18 mouse cellular contexts compared by ENCODE assay signal in the genomic region with DNA sequence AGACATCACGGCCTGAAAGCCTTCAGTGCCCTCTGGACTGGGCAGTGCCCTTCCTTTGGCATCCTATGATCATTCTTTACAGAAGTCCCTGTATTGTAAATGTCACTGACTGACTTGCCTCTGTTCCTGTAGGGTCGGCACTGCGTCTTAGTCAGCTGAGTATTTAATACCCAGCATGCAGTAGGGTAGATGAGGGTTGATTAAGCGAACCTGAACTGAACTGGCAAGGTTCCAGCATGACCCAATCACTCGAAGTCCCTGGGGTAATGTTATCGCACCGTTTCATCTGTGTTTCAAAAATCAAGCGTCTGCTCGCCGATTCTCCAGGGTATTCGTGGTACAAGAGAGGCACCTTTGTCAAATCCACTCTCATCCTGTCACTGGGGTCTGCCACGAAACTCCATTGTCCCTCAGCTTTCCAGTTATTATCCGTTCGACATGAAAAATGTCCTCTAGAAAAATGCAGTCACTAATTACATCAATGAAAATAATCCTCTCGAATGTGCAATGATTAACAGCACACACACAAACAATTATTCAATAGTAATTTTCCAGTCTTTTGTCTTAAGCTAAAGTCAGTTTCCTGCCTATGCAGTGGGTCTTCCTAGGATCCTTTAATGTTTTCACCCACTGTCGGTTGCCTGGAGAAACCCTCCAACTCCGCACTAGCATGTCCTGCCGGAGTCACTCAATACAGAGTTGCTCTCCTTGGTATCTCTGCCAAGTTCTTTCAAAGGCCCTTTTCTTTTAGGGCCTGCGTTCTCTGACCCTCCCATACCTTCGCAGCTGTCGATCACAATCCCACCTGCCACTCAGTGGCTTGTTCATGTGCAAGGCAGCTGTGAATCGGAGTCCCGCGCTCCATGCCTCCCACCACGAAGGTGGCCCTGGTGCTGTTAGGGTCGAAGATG.
DNase-seq lines count a peak whose midpoint lies in the region; ATAC-seq lines count a peak whose summit lies in the region.
"Had no signal": no experiment of that assay in that cellular context is flagged by ENCODE, and none has a peak within 500 bp of the region (broad histone marks: within the 10 kb centered on the region; RNA-seq: fewer than 3 reads in every experiment).

No protein-coding gene starts in this region.

- WGBS in embryonic facial prominence, embryonic 14.5 days = 68% methylated on average over 26 of the region's 26 CpGs
- 88% methylated on average over 26 of the region's 26 CpGs for WGBS in embryonic facial prominence, embryonic 10.5 days
- 88% methylated on average over 26 of the region's 26 CpGs for WGBS in midbrain, embryonic 11.5 days
- WGBS in midbrain, embryonic 10.5 days = 90% methylated on average over 26 of the region's 26 CpGs
- 43% methylated on average over 26 of the region's 26 CpGs for WGBS in hindbrain, embryonic 16.5 days
- WGBS in neural tube, embryonic 13.5 days = 55% methylated on average over 26 of the region's 26 CpGs

- no peak overlapping the region for H3K4me2 ChIP-seq in embryonic facial prominence, embryonic 14.5 days (ENCODE audit: low read depth, low read length)
- H3K4me2 ChIP-seq in midbrain, embryonic 11.5 days = no peak overlapping the region
- H3K4me2 ChIP-seq in hindbrain, embryonic 16.5 days (ENCODE audit: low read length) = peak overlapping the region; percentile 24; the same call in 1 of the 2 replicates
- H3K4me2 ChIP-seq in neural tube, embryonic 13.5 days = peak overlapping the region; percentile 30
- H3K4me2 ChIP-seq: liver, embryonic 11.5 days; stomach, embryonic 15.5 days had no signal

- H3K27ac ChIP-seq in embryonic facial prominence, embryonic 14.5 days (replicated peaks; ENCODE audit: low read depth, low read length) = no peak overlapping the region
- H3K27ac ChIP-seq in embryonic facial prominence, embryonic 10.5 days (replicated peaks) = no peak overlapping the region
- H3K27ac ChIP-seq in midbrain, embryonic 11.5 days (ENCODE audit: low read depth, low read length) = no peak overlapping the region
- no peak overlapping the region for H3K27ac ChIP-seq in midbrain, embryonic 10.5 days (replicated peaks)
- no peak overlapping the region for H3K27ac ChIP-seq in hindbrain, embryonic 16.5 days (ENCODE audit: low read depth, low read length)
- peak overlapping the region; percentile 46; the same call in 1 of the 2 replicates for H3K27ac ChIP-seq in neural tube, embryonic 13.5 days (replicated peaks)
- H3K27ac ChIP-seq: gastrocnemius, adult 2 months; layer of hippocampus, adult 2 months; limb, embryonic 10.5 days; macrophage; stomach, embryonic 15.5 days had no signal

- no peaks in the 10 kb centered on the region for H3K9me3 ChIP-seq in embryonic facial prominence, embryonic 14.5 days (ENCODE audit: control insufficient read depth, low read length)
- no peaks in the 10 kb centered on the region for H3K9me3 ChIP-seq in embryonic facial prominence, embryonic 10.5 days
- no peaks in the 10 kb centered on the region for H3K9me3 ChIP-seq in midbrain, embryonic 11.5 days (ENCODE audit: control insufficient read depth, low read length)
- no peaks in the 10 kb centered on the region for H3K9me3 ChIP-seq in midbrain, embryonic 10.5 days (replicated peaks)
- no peaks in the 10 kb centered on the region for H3K9me3 ChIP-seq in hindbrain, embryonic 16.5 days (ENCODE audit: control insufficient read depth, low read length)
- H3K9me3 ChIP-seq in neural tube, embryonic 13.5 days = no peaks in the 10 kb centered on the region
- H3K9me3 ChIP-seq: limb, embryonic 10.5 days; stomach, embryonic 15.5 days had no signal

- H3K9ac ChIP-seq in embryonic facial prominence, embryonic 14.5 days (ENCODE audit: low read depth, low read length) = no peak overlapping the region
- no peak overlapping the region for H3K9ac ChIP-seq in midbrain, embryonic 11.5 days (ENCODE audit: low read length)
- no peak overlapping the region for H3K9ac ChIP-seq in hindbrain, embryonic 16.5 days (ENCODE audit: low read depth, low read length)
- H3K9ac ChIP-seq in neural tube, embryonic 13.5 days = no peak overlapping the region
- H3K9ac ChIP-seq: stomach, embryonic 15.5 days had no signal

- H3K4me3 ChIP-seq in embryonic facial prominence, embryonic 14.5 days (ENCODE audit: low read depth, low read length) = no peak overlapping the region
- no peak overlapping the region for H3K4me3 ChIP-seq in embryonic facial prominence, embryonic 10.5 days
- no peak overlapping the region for H3K4me3 ChIP-seq in midbrain, embryonic 11.5 days (ENCODE audit: low read depth, low read length)
- no peak overlapping the region for H3K4me3 ChIP-seq in midbrain, embryonic 10.5 days
- H3K4me3 ChIP-seq in hindbrain, embryonic 16.5 days (ENCODE audit: low read length) = no peak overlapping the region
- H3K4me3 ChIP-seq in neural tube, embryonic 13.5 days = no peak overlapping the region
- H3K4me3 ChIP-seq: gastrocnemius, adult 2 months; layer of hippocampus, adult 2 months; limb, embryonic 10.5 days; stomach, embryonic 15.5 days had no signal

- no peaks in the 10 kb centered on the region; the same call in 1 of the 2 replicates for H3K4me1 ChIP-seq in embryonic facial prominence, embryonic 14.5 days (ENCODE audit: control insufficient read depth, insufficient read depth, low read length)
- H3K4me1 ChIP-seq in embryonic facial prominence, embryonic 10.5 days = no peaks in the 10 kb centered on the region
- no peaks in the 10 kb centered on the region for H3K4me1 ChIP-seq in midbrain, embryonic 11.5 days (ENCODE audit: control insufficient read depth, insufficient read depth, low read length)
- H3K4me1 ChIP-seq in midbrain, embryonic 10.5 days = no peaks in the 10 kb centered on the region
- peaks cover 4% of the 10 kb centered on the region; the same call in 1 of the 2 replicates for H3K4me1 ChIP-seq in hindbrain, embryonic 16.5 days (ENCODE audit: control insufficient read depth, insufficient read depth, low read depth, low read length)
- peaks cover 22% of the 10 kb centered on the region for H3K4me1 ChIP-seq in neural tube, embryonic 13.5 days (replicated peaks)
- H3K4me1 ChIP-seq: limb, embryonic 10.5 days; stomach, embryonic 15.5 days had no signal

- DNase-seq in embryonic facial prominence, embryonic 14.5 days (ENCODE audit: low spot score) = peak; percentile 26
- DNase-seq in embryonic facial prominence, embryonic 10.5 days (ENCODE audit: low spot score) = no peak
- peak; percentile 77 for DNase-seq in midbrain, embryonic 11.5 days (ENCODE audit: low spot score, missing footprints)
- no peak for DNase-seq in midbrain, embryonic 10.5 days (ENCODE audit: low spot score)
- DNase-seq in lung, postnatal 14 days = no peak
- DNase-seq: gastrocnemius, adult 2 months; lung, adult 2 months; right cerebral cortex, postnatal 14 days; thymus, adult 2 months had no signal

- peak; percentile 62; the same call in 1 of the 2 replicates for ATAC-seq in embryonic facial prominence, embryonic 14.5 days (ENCODE audit: low read depth)
- no peak for ATAC-seq in midbrain, embryonic 11.5 days (ENCODE audit: low FRiP score)
- peak; percentile 67 for ATAC-seq in hindbrain, embryonic 16.5 days
- ATAC-seq in neural tube, embryonic 13.5 days (ENCODE audit: low read depth) = peak; percentile 77
- no peak for ATAC-seq in monocyte, adult 5-6 weeks (replicated peaks; ENCODE audit: insufficient number of reproducible peaks, low FRiP score, low TSS enrichment, poor library complexity, severe bottlenecking)

- H3K27me3 ChIP-seq in embryonic facial prominence, embryonic 14.5 days (replicated peaks; ENCODE audit: control insufficient read depth, insufficient read depth, low read length) = no peaks in the 10 kb centered on the region
- H3K27me3 ChIP-seq in embryonic facial prominence, embryonic 10.5 days (replicated peaks; ENCODE audit: low read depth, poor library complexity, severe bottlenecking) = no peaks in the 10 kb centered on the region
- H3K27me3 ChIP-seq in midbrain, embryonic 11.5 days (ENCODE audit: control insufficient read depth, insufficient read depth, low read length) = no peaks in the 10 kb centered on the region
- no peaks in the 10 kb centered on the region for H3K27me3 ChIP-seq in midbrain, embryonic 10.5 days (ENCODE audit: low read depth, poor library complexity, severe bottlenecking)
- no peaks in the 10 kb centered on the region for H3K27me3 ChIP-seq in hindbrain, embryonic 16.5 days (replicated peaks; ENCODE audit: control insufficient read depth, insufficient read depth, low read length)
- H3K27me3 ChIP-seq in neural tube, embryonic 13.5 days = no peaks in the 10 kb centered on the region
- H3K27me3 ChIP-seq: CH12.LX; stomach, embryonic 15.5 days had no signal

- no peaks in the 10 kb centered on the region for H3K36me3 ChIP-seq in embryonic facial prominence, embryonic 14.5 days (ENCODE audit: control insufficient read depth, insufficient read depth, low read length)
- H3K36me3 ChIP-seq in embryonic facial prominence, embryonic 10.5 days (replicated peaks) = no peaks in the 10 kb centered on the region
- no peaks in the 10 kb centered on the region for H3K36me3 ChIP-seq in midbrain, embryonic 11.5 days (ENCODE audit: control insufficient read depth, insufficient read depth, low read length)
- no peaks in the 10 kb centered on the region for H3K36me3 ChIP-seq in midbrain, embryonic 10.5 days
- no peaks in the 10 kb centered on the region for H3K36me3 ChIP-seq in hindbrain, embryonic 16.5 days (ENCODE audit: control insufficient read depth, insufficient read depth, low read length)
- no peaks in the 10 kb centered on the region for H3K36me3 ChIP-seq in neural tube, embryonic 13.5 days
- H3K36me3 ChIP-seq: limb, embryonic 10.5 days; stomach, embryonic 15.5 days had no signal

Comparison
In these comparisons a context has a peak if more than half of its experiments do, and no peak if none do; other contexts are left out.
1. DNase-seq: peak in embryonic facial prominence, embryonic 14.5 days (single experiment) and midbrain, embryonic 11.5 days (single experiment); none in embryonic facial prominence, embryonic 10.5 days (single experiment), midbrain, embryonic 10.5 days (single experiment) and lung, postnatal 14 days (single experiment).
2. ATAC-seq: peak in embryonic facial prominence, embryonic 14.5 days (single experiment), hindbrain, embryonic 16.5 days (single experiment) and neural tube, embryonic 13.5 days (single experiment); none in midbrain, embryonic 11.5 days (single experiment) and monocyte, adult 5-6 weeks (single experiment).
3. H3K4me2 ChIP-seq: peak in hindbrain, embryonic 16.5 days (single experiment) and neural tube, embryonic 13.5 days (single experiment); none in embryonic facial prominence, embryonic 14.5 days (single experiment) and midbrain, embryonic 11.5 days (single experiment).